Comparison of ENCODE assay signal across 21 mouse cellular contexts in genomic region chr10:118827116-118827515, GRCm38 (mm10). TPM values are rescaled to one million over a fixed set of nuclear protein-coding genes. Genes with fewer than 3 reads are reported as not detected.
DNase-seq lines count a peak whose midpoint lies in the region; ATAC-seq and TF ChIP-seq lines count a peak whose summit lies in the region.
"Had no signal": no experiment of that assay in that cellular context is flagged by ENCODE, and none has a peak within 500 bp of the region (broad histone marks: within the 10 kb centered on the region; RNA-seq: fewer than 3 reads in every experiment).

No protein-coding gene starts in this region.

- no peak for TF ChIP-seq POLR2A in thymus, adult 2 months (IDR thresholded peaks at IDR 0.05; ENCODE audit: control insufficient read depth, extremely low read depth, insufficient read depth, low read length, poor library complexity)

- peaks cover 20% of the 10 kb centered on the region for H3K4me1 ChIP-seq in thymus, adult 2 months (replicated peaks; ENCODE audit: control insufficient read depth, insufficient read depth, low read length)
- H3K4me1 ChIP-seq in liver, postnatal 0 days (ENCODE audit: insufficient read depth) = no peaks in the 10 kb centered on the region
- H3K4me1 ChIP-seq in liver, embryonic 12.5 days = no peaks in the 10 kb centered on the region
- H3K4me1 ChIP-seq: embryonic facial prominence, embryonic 10.5 days; forebrain, embryonic 13.5 days; hindbrain, embryonic 13.5 days had no signal

- H3K27ac ChIP-seq in thymus, adult 2 months (ENCODE audit: control insufficient read depth, insufficient read depth, low read length) = peak overlapping the region; percentile 82
- H3K27ac ChIP-seq in liver, postnatal 0 days (ENCODE audit: low read depth) = no peak overlapping the region
- H3K27ac ChIP-seq in liver, embryonic 12.5 days = no peak overlapping the region
- H3K27ac ChIP-seq: embryonic facial prominence, embryonic 10.5 days; forebrain, embryonic 13.5 days; heart, adult 2 months; heart, embryonic 15.5 days; hindbrain, embryonic 13.5 days; hindbrain, postnatal 0 days had no signal

- no peak overlapping the region for H3K9ac ChIP-seq in liver, postnatal 0 days (replicated peaks)
- H3K9ac ChIP-seq in liver, embryonic 12.5 days = no peak overlapping the region
- H3K9ac ChIP-seq: forebrain, embryonic 13.5 days; forebrain, postnatal 0 days; heart, embryonic 15.5 days; hindbrain, embryonic 13.5 days had no signal

- no peak for TF ChIP-seq CTCF in thymus, adult 2 months (IDR thresholded peaks at IDR 0.05; ENCODE audit: borderline replicate concordance, control insufficient read depth, extremely low read depth, insufficient read depth, low read length, poor library complexity)
- TF ChIP-seq CTCF in liver, postnatal 0 days (IDR thresholded peaks at IDR 0.05; ENCODE audit: low read depth) = no peak

- no peaks in the 10 kb centered on the region for H3K36me3 ChIP-seq in thymus, adult 2 months (ENCODE audit: control insufficient read depth, insufficient read depth, low read length)
- no peaks in the 10 kb centered on the region for H3K36me3 ChIP-seq in liver, postnatal 0 days (replicated peaks; ENCODE audit: insufficient read depth, low read length)
- no peaks in the 10 kb centered on the region for H3K36me3 ChIP-seq in liver, embryonic 12.5 days
- H3K36me3 ChIP-seq: embryonic facial prominence, embryonic 10.5 days; G1E; heart, embryonic 15.5 days; hindbrain, embryonic 13.5 days had no signal

- H3K9me3 ChIP-seq in liver, postnatal 0 days (ENCODE audit: low read length) = no peaks in the 10 kb centered on the region
- no peaks in the 10 kb centered on the region for H3K9me3 ChIP-seq in liver, embryonic 12.5 days (replicated peaks)
- H3K9me3 ChIP-seq: embryonic facial prominence, embryonic 10.5 days; forebrain, embryonic 13.5 days; G1E; heart, embryonic 15.5 days; hindbrain, embryonic 13.5 days had no signal

- no peak overlapping the region for H3K4me2 ChIP-seq in liver, postnatal 0 days (ENCODE audit: low read depth, low read length)
- H3K4me2 ChIP-seq in liver, embryonic 12.5 days = no peak overlapping the region
- H3K4me2 ChIP-seq: forebrain, embryonic 13.5 days; heart, embryonic 11.5 days; heart, embryonic 15.5 days; hindbrain, embryonic 13.5 days had no signal

- WGBS in thymus, adult 2 months = 41% methylated on average over 7 of the region's 7 CpGs
- WGBS in liver, postnatal 0 days (ENCODE audit: insufficient replicate concordance) = 84% methylated on average over 7 of the region's 7 CpGs
- WGBS in liver, embryonic 12.5 days (ENCODE audit: insufficient replicate concordance) = 78% methylated on average over 7 of the region's 7 CpGs

- no peak for TF ChIP-seq EP300 in liver, postnatal 0 days (IDR thresholded peaks at IDR 0.05; ENCODE audit: low read depth)

- no peak for ATAC-seq in liver, postnatal 0 days
- ATAC-seq in liver, embryonic 12.5 days = no peak
- ATAC-seq: forebrain, embryonic 13.5 days; forebrain, postnatal 0 days; hindbrain, postnatal 0 days had no signal

- no peak overlapping the region for H3K4me3 ChIP-seq in thymus, adult 2 months (ENCODE audit: control insufficient read depth, insufficient read depth, low read length)
- no peak overlapping the region for H3K4me3 ChIP-seq in liver, postnatal 0 days (ENCODE audit: low read depth, low read length)
- no peak overlapping the region for H3K4me3 ChIP-seq in liver, embryonic 12.5 days
- H3K4me3 ChIP-seq: embryonic facial prominence, embryonic 10.5 days; forebrain, embryonic 13.5 days; heart, adult 2 months; heart, embryonic 15.5 days; hindbrain, embryonic 13.5 days had no signal

- no peaks in the 10 kb centered on the region for H3K27me3 ChIP-seq in thymus, adult 2 months (ENCODE audit: control insufficient read depth, insufficient read depth, low read length)
- no peaks in the 10 kb centered on the region for H3K27me3 ChIP-seq in liver, postnatal 0 days (ENCODE audit: insufficient read depth, low read length)
- H3K27me3 ChIP-seq in liver, embryonic 12.5 days (replicated peaks) = no peaks in the 10 kb centered on the region
- H3K27me3 ChIP-seq: forebrain, embryonic 13.5 days; heart, embryonic 15.5 days; hindbrain, embryonic 13.5 days had no signal

- DNase-seq in heart, adult 11 months = peak; percentile 8
- DNase-seq in heart, adult 18-20 months = no peak
- DNase-seq in thymus, adult 2 months = peak; percentile 53
- DNase-seq in thymus, postnatal 25 days = peak; percentile 62
- DNase-seq in liver, postnatal 0 days = no peak
- DNase-seq in adrenal gland, adult 8-10 months = no peak
- DNase-seq: adrenal gland, postnatal 14 days; cerebellum, adult 18-20 months; cerebellum, adult 9-11 months; forebrain, postnatal 0 days; gastrocnemius, postnatal 36 days; heart, adult 2 months; heart, postnatal 14 days had no signal

RNA-seq across cellular contexts. Expression of gene Dyrk2, which starts 42.9 kb away (rescaled TPM):
- 10 to 100 TPM; 26.6 to 37.1 TPM for total RNA-seq in heart, adult 18-20 months (2021)
- polyA plus RNA-seq in thymus, adult 2 months (2012; rRNA removed) = 24.5 and 28.4 TPM in 2 replicates
- polyA plus RNA-seq in liver, postnatal 0 days (2015; fragmentation: Nextera tagmentation; extraction: Ambion mirVana) = 5.7 and 7.3 TPM in 2 replicates
- polyA plus RNA-seq in liver, embryonic 12.5 days (2016; fragmentation: Nextera tagmentation; extraction: Ambion mirVana) = 2.9 and 3.5 TPM in 2 replicates
- 10 to 100 TPM; 16.1 to 34.9 (median 26.4) TPM for total RNA-seq in adrenal gland, adult 8-10 months (2022)

Comparison
In these comparisons a context has a peak if more than half of its experiments do, and no peak if none do; other contexts are left out.
1. DNase-seq: peak in heart, adult 11 months (single experiment), thymus, adult 2 months (single experiment) and thymus, postnatal 25 days (single experiment); none in heart, adult 18-20 months (0 of 2), liver, postnatal 0 days (single experiment) and adrenal gland, adult 8-10 months (single experiment).